Mouse (Mus musculus) thymus, postnatal 4 days (tissue): ENCODE results near the gene Ablim2.

Experiments used
- DNase-seq: peaks from one replicate; pipeline ENCODE4 v3.0.0; 2021

Ablim2 gene

DNA sequence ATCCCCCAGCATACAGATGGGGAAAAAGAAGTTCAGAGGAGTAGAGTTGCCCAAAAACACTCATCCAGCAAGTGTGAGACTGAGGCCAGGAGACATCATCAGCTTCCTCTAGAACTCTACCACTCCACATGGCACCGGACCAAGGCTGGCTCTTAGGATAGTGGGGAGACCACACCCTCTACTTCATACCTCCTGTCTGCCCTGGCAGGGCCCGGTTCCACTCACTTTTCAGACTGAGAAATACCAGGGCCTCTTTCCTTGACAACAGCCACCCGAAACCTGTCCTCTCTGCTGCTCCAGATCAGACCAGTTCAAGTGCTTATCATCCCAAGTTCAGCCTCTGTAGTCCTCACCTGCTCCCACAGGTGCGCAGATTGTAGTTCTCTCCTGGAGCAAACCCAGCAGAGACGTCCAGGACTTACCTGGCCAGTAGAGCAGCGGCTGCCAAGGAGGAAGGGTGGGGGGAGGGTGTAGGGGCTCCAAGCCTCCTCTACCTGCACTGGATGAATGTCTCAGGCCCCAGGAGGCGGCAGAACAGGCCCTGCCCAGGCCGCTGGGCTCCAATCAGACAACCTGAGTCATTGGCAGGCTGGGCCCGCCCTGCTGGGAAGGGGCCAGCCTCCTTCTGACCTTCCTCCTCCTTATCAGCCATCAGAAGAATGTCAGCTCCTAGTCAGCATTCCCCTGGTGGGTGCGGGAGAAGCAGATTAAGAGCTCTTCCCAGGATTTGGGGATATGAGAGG, 18.0 kb upstream of the Ablim2 start, which contains the start of gene Sh3tc1:
Gene Sh3tc1, minus strand, starts transcription at position 452 of the 743 bp plus-strand sequence.
- DNase-seq: no peak

DNA sequence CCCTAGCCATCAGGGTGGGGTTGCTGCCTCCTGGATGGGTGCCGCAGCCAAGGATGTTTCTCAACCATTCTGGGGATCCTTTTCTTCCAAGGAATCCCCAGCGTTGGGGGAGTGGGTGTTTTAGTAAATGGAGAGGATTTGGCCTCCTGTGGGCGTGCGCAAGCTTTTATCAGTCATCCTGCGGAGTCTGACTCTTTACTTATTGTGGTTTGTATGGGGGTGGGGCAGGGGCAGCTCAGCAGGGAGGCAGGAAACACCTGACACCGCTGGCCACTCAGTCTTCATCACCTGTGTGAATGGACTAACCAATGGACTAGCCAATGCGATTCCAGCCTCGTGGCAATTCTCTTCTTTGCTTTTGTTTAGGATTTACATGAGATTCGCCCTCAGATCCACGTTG, 17.0 kb upstream of the Ablim2 start:
- no peak for DNase-seq

DNA sequence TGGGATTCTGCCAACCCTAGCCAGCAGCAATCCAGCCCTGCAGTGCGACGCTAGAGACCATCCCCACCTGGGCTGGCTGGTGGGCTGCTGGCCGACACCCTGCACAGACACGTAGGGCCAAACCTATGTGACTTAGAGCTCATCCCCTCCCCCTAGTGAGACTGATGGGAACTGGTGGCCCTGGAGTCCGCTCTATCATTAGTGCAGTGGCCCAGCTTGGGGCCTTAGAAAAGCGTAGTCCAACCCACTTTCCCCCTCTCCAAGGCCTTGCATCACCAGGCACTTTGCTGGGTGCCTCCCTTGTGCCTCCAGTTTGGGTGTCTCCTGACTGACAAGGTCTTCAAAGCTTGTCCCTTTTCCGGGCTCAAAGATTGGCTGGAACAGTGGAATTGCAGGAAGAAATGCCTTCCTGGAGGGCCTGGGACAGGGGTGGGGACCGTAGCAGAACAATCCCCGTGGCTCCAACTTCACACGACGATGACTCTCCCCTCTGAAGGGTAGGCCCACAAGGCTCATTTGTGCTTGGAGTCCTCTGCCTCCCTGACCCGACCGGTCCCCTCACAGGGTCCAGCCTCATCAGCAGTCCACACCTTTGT, 16.4 kb upstream of the Ablim2 start:
- no peak for DNase-seq

DNA sequence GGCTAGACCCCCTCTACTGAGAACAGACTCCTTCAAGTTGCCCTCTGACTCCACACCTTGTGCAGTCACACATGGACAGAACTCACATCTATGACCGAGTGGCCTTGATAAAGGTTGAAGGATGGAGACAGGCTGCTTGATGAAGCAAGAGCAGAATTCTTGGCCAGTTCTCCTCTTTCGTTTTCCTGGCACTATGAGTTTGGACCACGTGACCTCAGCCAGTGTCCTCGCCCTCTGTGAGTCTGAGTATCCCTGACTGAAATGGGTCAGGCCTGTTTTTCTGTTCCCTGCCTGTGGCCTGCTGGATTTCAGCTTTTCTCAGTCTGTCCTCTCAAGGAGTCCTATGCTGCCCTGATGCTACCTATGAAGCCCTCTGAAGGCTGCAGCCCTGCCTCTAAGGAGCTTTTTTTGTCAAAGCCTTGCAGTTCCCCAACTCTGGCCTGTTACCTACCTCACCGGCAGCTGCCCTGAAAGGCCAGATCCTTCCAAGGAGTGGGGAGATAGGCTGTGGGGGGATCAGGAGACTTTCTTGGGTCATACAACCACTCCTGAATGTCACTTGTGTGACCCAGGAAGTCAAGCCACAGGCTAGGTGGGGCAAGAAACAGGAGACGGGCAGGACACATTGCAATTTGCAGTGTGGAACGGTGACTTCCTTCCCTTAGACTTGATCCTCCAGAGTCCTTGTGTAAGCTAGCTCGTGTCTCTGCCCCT, 14.3 kb upstream of the Ablim2 start:
- no peak for DNase-seq

DNA sequence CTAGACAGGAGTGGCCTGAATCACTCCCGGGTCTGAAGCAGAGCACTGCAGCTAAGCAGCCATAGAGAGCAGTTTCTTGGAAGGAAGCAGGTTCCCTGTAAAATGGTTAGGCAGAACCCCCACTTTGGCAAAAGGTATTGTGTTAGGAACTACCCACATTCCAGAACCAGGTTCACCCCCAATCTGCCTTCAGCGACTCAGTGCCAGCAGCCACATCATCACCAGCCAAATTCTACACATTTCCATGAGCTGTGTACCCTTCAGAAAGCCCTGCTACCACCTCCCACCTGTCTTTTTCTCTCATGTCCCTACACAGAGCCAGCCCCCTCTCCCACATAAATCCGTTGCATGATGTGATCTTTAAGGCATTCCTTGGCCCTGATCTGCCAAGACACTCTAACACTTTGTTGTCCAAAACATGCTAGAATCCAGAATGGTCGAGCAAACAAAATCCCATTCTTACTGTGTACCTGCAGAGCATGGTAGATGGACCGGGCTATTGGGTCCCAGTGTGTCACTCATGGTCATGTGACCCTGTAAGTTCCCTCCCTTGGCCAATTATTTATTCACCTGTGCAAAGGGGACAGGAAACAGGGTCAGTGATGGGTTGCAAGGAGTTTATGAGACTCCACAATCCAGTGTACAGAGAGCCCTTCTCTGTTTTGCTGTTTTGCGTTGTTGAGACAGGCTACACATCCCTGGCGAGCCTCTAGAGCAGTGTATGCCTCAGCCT, 13.5 kb upstream of the Ablim2 start:
- DNase-seq: no peak

DNA sequence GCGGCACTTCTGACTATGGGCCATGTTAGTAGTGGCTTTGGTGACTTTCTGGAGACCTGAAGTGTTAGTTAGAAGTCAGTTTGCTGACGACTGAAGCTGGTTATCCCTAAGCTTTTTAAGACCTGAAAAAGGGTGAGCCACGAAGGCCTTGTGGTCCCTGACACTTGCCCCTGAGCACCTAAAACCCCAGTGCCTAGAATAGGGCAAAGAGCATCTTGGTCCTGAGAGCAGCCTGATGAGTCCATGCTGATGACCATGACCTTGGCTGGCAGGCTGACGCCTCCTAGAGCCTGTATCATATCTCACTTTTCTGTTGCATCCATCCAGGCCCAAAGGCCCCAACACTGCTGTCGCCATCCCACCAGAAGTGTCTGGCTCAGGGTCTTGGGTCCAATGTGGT, 12.3 kb upstream of the Ablim2 start:
- no peak for DNase-seq

DNA sequence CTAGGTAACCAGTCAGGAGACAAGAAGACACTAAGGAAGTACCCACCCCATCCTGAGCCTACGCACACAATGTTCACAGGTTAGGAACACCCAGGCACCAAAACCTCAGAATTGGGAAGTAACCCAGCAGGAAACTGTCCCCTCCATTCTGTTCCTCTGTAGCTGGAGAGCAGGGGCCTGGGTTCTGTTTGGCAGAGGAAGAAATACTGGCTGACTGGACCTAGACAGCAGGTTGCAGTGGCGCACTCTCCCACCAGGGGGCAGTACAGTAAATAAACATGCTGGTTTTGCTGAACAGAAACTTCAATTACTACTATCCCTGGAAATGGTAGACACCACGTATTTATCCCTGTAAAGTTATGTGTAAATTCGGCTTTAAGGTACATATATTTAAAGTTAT, 10.8 kb upstream of the Ablim2 start:
- DNase-seq: peak; percentile 87

DNA sequence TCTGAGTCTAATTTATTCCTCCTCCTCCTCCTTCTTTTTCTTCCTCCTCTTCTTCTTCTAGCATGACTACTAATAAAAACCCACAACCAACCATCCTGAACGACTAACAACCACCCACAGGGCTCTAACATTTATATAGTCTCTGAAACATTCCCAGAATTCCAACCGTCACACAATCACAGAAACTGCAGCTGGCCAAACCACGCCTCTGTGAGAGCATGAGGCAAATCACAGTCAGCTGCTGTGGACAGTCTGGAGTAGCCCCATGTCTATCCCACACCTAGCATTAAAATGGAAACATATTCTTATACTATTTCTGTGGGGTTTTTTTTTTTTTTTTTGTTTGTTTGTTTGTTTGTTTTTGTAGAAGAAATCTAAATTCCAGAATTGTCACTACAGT, 8.3 kb upstream of the Ablim2 start:
- DNase-seq: no peak

DNA sequence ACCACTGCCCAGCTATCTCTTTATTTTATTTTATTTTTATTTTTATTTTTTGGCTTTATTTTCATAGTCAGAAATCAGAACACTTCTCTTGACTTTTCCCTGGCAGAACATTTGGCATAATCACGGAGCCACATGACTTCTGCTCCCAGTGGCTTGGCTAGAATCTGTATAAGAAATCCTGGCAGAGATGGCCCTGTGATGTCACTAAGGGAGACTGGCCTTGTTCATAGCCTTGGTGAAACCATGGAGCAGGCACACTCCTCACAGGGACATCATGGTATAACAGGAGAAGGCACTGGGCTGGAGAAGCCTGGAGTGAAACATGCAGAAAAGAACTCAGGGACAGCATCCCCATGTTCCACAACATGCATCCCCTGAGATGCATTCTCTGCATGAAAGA, 7.7 kb upstream of the Ablim2 start:
- no peak for DNase-seq

DNA sequence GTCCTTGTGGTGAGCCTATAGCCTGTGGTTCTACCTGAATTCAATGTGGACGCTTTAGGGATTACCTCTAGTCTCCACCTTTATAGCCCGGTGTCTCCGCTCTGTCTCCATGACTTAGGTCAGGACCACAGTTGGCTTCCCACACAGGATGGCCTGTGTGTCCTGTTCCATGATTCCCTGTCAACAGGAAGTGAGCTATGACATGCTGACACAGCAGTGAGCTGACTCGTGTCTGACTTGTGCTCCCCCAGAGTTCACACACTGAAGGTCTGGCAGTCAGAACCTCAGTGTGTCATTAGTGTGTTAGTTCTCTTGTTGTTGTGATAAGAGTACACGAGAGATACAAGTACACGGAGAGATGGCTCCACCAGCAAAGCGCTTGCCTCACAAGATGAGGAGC, 6.7 kb upstream of the Ablim2 start:
- DNase-seq: no peak

DNA sequence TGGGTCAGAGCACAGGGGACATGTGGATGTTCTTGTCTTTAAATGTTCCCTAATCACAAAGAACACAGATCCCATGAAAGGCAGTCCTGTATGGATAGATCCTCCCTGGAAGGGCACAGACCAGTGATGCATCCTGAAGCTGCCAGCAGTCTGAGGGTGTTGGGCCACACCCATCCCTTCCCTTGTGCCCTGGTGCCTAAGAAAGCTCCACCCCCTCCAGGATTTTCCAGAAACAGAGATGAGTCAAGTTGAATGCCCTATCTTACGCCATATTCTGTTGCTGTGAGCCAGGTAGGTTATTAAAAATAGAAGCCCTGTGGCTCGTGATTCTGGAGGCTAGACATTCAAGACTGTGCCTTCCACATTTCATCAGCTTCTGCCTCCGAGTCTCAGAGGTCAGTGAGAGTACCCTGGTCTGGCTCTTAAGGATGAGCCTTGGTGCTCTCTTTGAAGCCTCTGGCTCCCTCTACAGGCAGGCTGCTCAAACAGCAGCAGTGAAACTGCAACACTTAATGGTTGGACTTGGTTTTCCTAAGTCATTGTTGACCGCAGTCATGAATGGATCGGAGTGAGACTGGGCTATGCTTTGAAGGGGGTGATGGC, 2.4 kb upstream of the Ablim2 start:
- DNase-seq: peak; percentile 66

DNA sequence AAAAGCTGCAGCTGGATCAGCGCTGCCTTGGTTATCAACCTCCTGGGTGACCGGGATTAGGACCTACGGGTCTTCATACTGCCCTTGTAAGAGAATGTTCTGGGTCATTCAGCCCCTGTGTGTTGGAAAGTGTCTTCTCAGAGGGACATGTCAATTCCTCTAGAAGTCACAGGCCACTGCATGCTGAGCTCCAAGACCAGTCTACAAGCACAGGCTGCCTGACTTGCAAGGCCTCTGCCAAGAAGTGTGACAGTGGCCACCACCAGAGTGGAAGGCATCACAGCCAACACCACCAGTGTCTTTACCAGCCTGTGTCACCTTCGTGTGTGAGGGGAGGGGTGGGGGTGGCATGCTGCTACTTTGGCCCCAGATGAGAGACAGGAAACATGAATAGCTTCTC, 1.7 kb upstream of the Ablim2 start:
- no peak for DNase-seq

DNA sequence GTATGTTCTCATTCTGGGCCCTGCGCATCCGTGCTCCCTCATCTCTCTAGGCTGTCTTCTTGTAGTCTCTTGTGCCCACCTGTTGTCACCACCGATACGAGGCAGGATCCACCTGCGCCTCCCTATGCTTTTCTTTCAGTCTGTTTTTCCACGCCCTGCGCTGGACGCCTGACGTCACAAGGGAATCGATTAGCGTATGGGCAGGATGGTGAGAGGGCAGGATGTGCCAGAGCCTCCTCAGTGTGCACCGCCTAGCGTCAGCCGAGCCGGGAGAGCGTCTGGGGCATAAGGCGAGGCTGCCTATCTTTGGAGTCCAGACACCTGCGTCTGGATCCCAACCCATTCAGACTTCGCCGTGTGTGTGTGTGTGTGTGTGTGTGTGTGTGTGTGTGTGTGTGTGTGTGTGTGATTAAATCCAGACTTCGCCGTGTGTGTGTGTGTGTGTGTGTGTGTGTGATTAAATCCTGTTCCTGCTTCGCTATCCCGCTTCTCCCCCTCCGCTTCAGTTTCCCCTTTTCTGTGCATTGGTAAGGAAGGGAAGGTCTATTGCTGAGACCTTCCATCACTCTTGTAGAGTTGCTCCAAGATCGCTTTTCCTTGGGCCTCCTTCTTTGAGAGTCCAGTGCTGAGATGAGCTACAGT, 562 bp upstream of the Ablim2 start:
- DNase-seq: peak; percentile 64

DNA sequence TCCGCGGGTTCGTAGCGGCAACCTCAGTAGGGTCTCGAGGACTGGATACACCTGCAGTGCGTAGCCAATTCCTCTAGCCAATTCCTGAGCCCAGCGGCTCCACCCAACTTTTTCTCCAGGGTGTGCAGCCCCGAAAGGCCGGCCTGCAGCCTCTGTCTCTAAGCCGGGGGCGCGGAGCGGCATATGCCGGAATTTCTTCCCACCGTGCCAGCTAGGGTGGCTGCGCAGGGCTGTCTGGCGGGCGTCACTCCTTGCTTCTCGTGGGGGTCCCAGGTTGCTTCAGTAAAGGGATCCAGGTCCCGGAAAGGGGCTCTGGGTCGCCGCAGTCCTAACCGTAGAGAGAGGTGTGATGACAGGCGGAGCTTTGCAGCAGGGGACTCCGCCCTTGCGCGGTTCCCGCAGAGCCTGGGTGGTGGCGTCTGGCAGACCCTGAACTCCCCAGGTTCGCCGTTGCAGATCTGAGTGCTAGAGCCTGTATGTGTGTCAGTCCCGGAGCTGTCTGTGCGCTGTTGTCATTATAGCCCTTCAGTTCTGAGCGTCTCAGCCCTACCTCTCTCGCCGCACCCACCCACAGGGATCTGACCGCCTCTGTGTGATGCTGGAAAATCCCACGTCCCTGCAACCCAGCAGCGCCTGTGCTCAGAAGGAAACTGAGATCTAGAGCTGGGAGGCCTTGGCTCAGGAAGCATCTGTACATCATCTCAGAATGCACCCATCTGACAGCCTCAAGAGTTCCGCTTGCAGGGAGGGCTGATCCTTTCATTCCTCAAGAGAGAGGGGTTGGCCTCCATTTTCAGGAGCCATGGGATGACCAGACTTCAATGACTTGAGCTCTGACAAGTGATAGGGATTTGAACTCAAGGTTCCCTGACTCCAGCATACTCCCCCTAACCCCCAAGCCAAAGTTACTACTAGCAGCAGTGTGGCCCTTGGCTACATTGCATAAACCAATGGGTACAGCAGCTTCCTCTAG, 687 bp downstream of the Ablim2 start:
- peak; percentile 71 for DNase-seq

DNA sequence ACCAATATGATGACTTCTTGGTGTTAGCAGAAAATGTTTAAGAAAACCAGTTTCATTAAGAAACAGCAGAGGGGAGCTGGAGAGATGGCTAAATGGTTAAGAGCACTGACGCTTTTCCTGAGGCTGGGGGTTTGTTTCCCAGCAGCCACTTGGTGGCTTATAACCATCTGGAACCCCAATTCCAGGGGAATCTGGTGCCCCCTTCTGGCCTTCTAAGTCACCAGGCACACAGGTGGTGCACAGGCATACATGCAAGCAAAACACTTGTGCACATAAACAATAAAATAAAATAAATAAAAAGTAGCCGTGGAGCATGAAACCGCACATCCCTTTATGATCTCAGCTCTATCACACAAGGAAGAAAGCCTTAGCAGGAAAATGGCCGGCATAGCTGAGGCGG, 3.6 kb downstream of the Ablim2 start:
- no peak for DNase-seq

DNA sequence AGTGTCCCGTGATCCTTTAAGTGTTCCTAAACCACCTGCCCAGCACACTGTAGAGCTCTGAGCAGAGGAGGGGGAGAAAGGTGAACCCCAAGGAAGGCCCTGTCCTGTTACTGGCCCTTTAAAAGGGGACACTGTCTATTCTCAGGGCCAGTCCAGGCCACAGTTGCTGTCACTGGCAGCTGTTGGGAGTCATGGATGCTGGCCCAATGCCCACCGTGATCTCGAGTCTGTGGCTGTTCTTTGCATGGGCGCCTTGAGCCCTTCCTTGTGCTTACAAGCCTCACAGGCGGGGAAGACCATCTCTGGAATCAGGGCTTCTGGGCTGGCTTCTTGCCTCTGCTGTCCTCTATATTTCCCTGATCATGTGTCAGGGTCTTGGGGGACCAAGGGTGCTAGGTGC, 4.7 kb downstream of the Ablim2 start:
- no peak for DNase-seq

DNA sequence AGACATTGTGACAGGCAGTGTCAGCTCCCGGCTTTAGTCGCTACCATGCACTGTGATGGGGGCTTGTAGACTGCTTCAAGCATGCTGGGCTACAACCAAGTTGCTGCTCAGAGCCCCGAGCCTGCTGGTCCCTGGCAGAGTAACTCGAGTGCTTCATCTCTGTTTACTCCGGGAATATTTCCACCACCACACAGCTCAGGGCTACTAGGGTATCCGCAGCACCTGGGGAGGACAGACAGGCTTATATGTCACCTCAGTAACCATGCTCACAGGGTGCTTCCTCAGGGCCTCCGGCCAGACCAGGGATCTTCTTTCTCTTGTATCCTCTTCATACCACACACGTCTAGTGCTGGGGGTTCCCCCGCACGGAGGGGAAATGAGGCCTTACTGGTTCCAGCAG, 5.2 kb downstream of the Ablim2 start:
- DNase-seq: no peak

DNA sequence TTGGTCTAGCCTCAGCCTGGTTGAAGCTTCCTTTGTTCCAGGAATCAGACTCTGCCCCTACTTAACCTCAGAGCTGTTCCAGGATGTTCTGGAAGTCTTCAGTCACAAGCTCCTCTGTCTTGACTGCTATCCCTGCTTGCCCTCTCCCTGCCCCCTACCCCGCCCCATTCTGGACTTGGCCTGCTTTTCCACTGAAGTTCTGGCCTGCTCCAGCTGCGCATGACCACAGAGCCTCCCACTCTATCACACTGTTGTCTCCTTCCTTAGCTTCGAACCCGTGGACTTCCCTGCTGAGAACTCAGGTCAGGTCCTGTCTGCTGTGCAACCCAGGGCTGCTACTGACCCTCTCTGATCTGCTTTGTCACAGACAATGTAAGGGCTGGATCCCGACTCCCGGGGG, 8.2 kb downstream of the Ablim2 start:
- DNase-seq: no peak

DNA sequence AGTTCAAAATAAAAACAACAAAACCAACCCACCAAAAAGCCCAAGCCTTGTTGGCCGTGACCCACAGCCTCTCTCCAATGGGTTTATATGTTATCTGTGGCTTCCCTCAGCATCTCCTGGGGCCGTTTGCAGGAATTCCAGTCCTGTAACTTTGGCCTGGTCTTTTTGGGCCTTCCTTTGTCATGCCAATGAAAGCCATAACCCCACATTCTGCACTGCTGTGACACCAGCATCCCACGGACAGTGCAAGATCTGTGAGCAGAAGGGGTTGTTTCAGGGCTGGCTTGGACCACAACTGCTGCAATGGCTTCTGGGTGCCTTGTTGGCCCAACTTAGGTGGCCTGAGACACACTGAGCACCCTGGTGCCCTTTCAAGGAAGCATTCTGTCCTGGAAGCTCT, 10.8 kb downstream of the Ablim2 start:
- DNase-seq: no peak

DNA sequence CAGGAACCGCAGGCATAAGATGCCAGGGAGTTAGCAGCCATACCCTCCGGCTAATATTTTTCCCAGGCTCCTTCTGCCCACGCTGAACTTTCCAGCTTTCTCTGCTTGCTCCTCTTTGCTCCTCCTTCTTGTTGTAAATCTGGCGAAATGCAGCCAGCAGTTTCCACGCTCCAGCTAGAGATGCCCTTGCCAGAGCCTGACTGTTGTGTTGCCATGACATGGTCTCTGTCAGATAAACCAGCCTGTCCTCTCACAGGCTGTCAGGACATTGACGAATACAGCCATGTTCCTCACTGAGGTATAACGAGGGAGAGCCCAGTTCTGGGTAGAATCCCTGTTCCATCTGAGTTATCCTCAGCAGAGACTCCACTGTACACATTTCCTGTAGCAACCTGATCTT, 11.3 kb downstream of the Ablim2 start:
- DNase-seq: no peak

DNA sequence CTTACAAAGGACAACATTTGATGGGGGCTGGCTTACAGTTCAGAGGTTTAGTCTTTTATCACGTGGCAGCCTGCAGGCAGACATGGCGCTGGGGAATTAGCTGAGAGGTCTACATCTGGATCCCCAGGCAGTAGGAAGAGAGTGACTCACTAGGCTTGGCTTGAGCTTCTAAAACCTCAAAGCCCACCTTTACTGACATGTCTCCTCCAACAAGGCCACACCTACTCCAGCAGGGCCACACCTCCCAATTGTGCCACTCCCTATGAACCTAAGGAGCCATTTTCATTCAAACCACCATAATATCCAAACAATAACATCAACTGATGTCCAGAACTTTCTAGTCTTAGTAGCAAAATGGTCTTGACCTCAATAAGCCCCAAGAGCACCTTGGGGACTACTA, 12.6 kb downstream of the Ablim2 start:
- DNase-seq: no peak
